Mouse (Mus musculus) mouse trophoblast stem cell (cell line): ENCODE results near the gene Rbp7.
"Not testable (repeated sequence)": the region's sequence is repeated elsewhere in the genome, so short reads cannot be mapped to it uniquely, and the experiment has no call there.

Experiments
- in situ Hi-C, 2 experiments: fragments of 300-500 bp; cut with MseI, MboI; formaldehyde crosslinking; loops; 2 replicates in 1 of 2; 3 replicates in 1 of 2; pipeline ENCODE4 v1.15.1; 2025

Rbp7 gene

DNA sequence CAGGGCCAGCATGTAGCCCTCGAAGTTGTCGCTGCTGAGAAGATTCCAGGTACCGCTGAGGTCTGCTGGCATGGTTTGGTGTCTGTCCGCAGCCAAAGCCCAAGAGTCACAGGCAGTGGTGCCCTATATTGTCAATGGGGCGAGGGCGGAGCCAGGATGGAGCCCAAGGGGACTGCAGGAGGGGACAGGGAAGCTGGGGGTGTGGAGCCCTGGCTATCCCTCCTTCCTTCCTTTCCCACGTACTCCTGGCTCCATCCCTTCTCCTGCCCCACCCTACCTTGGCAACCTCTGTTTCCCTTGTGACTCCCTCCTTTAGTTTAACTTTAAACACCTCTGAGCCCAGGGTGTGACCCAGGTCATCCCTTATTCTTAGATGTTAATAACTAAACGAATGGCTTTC lies at the start of gene Rbp7:
Gene Rbp7 (minus strand): TSS at position 100 of the 400 bp plus-strand sequence.
- in situ Hi-C loops: loop anchor here in 1 of 2 experiments (5.0 to 10.0 kb wide), 2 partner anchors 32 to 90 kb away; partner anchors contain the start of genes Lzic and Nmnat1

DNA sequence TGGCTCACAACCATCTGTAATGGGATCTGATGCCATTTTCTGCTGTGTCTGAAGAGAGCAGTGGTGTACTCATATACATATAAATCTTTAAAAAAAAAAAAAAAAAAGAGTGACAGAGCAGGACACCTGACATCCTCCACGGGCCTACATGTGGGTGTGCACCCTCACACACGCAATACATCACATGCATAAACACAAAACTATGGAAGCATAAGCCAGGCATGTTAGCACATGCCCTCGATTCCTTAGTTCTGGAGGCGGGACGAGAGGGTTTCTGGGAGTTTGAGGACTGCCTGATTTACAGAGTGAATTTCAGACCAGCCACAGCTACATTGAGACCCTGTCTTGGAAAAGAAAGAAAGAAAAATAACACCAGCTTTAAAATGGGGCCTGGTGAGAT lies 49.6 kb upstream of the Rbp7 start:
- in situ Hi-C loops: no loop called here

DNA sequence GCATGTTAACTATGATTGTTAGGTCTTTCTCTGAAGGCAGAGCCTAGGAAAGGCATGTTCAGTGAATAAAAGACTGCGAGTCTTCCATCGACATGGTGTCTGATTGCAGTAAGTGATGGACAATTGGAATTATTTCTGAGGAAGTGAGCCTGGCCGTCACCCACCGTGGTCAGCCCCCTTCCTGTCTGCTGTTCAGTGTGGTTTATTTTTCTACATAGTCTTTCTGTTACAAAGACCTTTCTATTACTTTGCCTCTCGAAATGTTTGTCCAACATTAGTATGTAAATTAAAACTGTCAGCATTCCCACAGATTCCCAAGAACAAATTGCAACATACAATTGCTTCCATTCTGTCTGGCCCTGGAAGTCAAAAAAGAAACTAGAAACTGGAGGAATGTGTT lies 45.0 kb upstream of the Rbp7 start:
- in situ Hi-C loops: no loop called here

DNA sequence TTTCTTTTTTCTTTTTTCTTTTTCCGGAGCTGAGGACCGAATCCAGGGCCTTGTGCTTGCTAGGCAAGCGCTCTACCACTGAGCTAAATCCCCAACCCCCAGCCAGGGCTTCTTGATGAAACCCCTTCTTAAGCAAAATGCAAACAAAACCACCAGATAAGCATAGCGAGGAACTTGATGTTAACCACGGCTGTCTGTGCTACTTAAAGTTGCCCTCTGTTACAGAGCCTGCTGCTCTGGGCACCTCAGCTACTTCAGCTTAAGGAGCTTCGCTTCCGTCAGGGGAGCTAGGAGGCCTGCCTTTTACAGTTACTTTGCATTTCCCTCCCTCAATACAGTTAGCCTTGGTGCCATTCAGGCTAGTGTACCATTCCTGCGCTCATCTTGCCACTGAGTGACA lies 44.1 kb upstream of the Rbp7 start:
- in situ Hi-C loops: no loop called here

GRCm38 (mm10) chr4:149496612-149497011 lies 41.8 kb upstream of the Rbp7 start:
- in situ Hi-C loops: no loop called here

GRCm38 (mm10) chr4:149491151-149491550 lies 36.4 kb upstream of the Rbp7 start:
- in situ Hi-C loops: no loop called here

DNA sequence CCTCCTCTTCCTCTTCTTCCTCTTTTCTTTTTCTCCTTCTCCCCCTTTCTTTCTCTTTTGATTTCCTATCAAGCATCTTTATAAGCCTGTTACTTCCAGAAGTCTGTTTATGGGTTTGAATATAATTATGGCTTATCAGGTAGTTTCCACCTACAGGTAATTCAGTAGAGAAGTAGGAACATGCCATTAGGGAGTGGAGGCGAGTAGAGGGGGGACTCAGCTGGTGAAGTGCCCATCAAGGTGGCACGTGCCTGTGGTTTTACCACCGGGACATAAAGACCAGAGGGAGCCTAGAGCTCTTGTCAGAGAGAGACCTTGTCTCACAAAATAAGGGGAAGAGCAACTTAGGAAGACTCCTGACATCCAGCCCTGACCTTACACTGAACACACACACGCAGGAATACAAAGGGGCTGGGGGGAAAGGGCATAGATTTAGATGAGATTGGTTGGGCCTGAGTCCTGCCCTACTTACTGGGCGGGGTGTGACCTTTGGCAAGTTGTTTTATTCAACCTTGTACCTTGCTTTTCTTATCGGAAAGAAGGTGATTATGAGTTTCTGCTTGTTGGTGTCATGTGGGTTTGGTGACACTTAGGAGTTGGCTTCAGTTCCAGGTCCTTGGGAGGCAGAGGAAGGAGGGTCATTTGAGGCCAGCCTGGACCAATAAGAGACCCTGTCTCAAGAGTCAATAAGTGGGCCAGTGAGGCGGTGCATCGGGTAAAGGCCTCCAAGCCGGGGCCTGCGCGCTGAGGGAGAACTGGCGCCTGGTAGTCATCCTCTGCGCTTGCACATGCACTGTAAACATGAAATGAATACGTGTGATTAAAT lies 34.9 kb upstream of the Rbp7 start:
- in situ Hi-C loops: loop anchor here in 1 of 2 experiments (5.0 kb wide), 1 partner anchor 37 kb away; the partner anchor contains the start of gene Rbp7

DNA sequence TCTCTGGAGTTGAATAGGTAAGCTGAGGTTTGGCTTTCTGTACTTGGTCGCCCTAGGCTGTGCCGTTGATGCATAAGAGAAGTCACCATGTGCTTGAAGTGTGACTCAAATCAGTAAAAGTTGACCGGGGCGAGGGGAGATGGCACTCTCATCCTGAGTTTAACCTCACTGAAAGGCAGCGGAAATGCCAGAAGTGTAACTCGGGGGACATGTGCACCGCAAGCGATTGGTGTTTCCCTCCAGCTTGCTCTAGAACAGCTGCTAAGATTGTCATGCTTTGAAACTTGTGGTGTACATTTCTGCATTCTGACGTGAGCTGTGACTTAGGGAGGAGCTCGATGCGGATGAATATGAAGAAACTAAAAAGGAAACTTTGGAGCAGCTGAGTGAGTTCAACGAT lies 33.0 kb upstream of the Rbp7 start:
- in situ Hi-C loops: loop anchor here in 1 of 2 experiments (5.0 kb wide), 1 partner anchor 35 kb away; the partner anchor contains the start of gene Rbp7

GRCm38 (mm10) chr4:149485825-149486206 lies 31.0 kb upstream of the Rbp7 start:
- in situ Hi-C loops: loop anchor here in 1 of 2 experiments (5.0 kb wide), 1 partner anchor 34 kb away; the partner anchor contains the start of gene Rbp7

- in situ Hi-C loops: loop anchor here in 1 of 2 experiments (5.0 kb wide), 1 partner anchor 33 kb away; the partner anchor contains the start of gene Rbp7
Measured at GRCm38 (mm10) chr4:149485053-149485824, 30.5 kb upstream of the Rbp7 start, which contains the start of the genes Nmnat1 and Lzic. Gene Nmnat1 (minus strand): TSS chr4:149485202. Gene Lzic (plus strand): TSS chr4:149485229.

DNA sequence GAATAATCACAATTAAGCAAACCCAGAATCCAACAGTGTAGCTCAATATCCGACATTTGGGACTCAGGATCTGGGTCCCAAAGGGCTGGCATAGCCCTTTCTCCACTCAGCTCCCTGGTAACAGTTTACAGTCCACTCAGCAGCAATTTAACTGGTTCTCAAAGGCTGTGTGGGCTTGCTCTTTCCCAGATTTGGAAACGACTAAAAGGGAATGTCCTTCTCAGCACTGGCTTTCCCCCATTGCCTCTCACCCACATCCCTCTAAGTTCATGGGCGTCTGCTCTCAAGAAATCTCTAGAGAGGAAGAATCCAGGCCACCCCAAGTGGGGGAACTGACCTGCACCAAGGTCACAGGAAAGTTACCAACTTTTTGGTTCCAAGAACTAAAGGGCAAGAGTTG lies 29.8 kb upstream of the Rbp7 start:
- in situ Hi-C loops: no loop called here

DNA sequence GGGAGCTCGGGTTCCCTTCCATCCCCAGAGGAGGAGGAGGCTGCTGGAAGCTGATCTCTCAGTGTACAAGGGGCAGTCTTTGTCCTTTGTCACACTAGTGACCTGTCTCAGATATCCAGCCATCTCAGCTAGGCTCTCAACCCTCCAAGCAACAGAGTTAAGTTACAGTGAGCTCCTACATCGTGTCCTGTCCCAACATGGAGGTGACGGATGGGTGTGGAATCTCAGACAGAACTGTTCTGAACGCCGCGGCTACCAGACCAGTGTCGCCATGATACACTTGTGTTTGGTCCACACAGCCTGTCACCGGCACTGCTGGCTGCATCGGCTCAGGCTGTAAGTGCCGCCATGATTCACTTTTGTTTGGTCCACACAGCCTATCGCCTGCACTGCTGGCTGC lies 22.3 kb upstream of the Rbp7 start, which contains the start of gene Tmem274:
Gene Tmem274 (plus strand): TSS at position 301 of the 400 bp plus-strand sequence.
- in situ Hi-C loops: no loop called here

DNA sequence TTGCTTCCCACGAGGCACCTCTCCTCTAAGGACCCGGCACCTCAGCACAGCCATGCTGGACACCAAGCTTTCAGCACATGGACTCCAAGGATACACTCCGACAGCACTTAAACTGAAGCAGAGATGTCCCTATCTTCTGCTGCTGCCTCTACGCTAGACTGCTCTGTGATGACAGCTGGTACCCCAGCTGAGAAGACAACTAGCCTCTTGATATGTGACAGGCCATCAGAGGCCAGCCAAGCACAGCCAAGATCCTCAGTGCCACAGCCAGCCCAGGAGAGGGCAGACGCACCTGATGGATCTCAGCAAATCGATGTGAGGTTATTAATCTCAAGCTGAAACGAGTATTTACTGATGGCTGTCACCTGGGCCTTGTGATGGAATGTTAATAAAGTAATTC lies 20.3 kb upstream of the Rbp7 start:
- in situ Hi-C loops: no loop called here

- in situ Hi-C loops: no loop called here
Measured at GRCm38 (mm10) chr4:149469557-149469956, 14.8 kb upstream of the Rbp7 start.

- in situ Hi-C loops: no loop called here
Measured at GRCm38 (mm10) chr4:149463435-149463950, 8.7 kb upstream of the Rbp7 start.

DNA sequence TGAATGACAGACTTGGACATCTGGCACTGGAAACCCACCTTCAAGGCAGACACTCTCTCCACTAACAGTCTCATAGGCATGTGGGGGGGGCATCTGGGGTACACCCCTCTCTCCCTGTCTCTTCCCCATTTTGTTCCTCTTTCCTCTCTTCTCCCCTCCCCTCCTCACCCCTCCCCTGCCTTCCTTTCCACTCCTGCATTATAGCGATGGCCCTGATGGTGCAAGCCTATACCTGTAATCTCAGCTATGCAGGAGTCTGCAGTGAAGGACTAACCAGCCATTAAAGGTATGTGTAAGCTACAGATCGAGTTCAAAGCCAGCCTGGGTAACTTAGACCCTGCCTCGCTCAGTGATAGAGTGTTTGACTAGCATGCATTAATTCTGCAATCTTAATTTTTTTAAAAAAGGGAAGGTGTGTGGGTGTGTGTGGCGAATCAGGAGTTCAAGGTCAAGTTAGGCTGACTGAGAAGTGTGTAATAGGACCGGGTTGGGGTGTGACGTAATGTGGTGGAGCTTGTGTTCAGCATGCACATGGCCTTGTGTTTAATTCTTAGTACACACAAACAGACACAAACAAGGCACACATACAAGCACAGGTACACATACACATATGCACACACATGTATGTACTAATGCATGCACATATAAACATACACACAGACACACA lies 7.7 kb upstream of the Rbp7 start:
- in situ Hi-C loops: no loop called here

DNA sequence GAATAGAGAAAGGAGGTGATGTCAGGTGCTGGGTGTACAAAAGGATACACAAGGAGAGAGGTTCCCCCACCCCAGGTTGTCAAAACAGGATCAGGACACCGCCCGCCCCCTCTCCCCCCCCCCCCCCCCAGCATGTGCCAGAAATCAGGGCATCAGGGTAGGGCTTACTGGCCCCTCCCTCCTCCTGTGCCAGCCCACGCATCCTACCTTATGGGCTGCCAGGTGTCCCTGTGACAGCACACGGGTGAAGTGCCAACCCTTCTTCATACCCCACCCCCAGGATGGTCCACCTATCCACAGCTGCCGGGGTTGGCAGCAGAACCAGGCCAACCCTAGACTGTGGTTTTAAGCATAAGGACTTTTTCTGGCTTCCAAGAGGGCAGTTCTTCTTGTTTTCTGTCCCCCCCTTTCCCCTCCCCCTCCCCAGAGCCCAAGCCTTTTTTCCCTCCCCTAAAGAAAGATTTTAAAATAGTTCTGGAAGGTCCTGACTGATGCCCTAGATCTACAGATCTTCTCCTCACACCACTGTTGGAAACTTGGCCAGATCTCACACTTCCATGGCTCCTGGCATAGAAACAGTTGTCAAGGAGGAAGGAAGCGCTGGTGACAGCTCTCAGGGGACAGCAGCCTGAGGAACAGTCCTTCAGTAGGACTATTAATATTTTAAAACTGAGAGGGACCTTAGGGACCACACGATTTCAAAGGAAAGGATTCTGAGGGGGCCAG lies 7.0 kb upstream of the Rbp7 start:
- in situ Hi-C loops: no loop called here

DNA sequence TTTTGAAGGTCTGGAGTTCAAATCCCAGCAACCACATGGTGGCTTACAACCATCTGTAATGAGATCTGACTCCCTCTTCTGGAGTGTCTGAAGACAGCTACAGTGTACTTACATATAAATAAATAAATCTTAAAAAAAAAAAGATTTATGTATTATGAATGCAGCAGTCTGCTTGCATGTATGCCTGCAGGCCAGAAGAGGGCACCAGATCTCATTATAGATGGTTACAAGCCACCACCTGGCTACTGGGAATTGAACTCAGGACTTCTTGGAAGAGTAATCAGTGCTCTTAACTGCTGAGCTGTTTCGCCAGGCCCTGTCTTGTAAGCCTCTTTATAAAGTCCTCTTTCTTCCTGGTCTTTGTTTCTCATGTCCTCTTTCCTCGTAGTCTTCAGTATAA lies 5.7 kb upstream of the Rbp7 start:
- in situ Hi-C loops: not testable (repeated sequence)

- in situ Hi-C loops: loop anchor here in 1 of 2 experiments (10.0 kb wide), 1 partner anchor 85 kb away; no protein-coding TSS in a partner anchor
Measured at GRCm38 (mm10) chr4:149459425-149459824, 4.6 kb upstream of the Rbp7 start.

DNA sequence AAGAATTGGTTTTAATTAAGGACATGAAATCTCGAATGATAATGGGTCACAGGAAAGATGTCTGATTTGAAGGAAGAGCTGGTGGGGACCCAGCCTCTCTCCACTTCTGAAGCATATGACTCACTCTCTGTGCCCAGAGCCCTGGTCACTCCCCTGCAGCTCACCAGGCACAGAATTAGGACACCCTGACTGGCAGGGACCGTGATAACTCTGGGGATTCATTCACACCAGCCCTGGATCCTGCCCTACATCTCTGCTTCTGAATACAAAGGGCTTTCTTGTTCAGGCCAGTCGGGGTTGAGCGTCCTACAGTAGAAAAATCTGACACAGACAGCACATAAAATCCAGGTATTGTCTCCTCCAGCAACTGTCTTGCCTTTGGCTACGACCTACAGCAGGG lies 3.7 kb upstream of the Rbp7 start:
- in situ Hi-C loops: loop anchor here in 1 of 2 experiments (10.0 kb wide), 1 partner anchor 86 kb away; no protein-coding TSS in a partner anchor
